Comparison of ENCODE assay signal across 23 mouse cellular contexts in the genomic region with DNA sequence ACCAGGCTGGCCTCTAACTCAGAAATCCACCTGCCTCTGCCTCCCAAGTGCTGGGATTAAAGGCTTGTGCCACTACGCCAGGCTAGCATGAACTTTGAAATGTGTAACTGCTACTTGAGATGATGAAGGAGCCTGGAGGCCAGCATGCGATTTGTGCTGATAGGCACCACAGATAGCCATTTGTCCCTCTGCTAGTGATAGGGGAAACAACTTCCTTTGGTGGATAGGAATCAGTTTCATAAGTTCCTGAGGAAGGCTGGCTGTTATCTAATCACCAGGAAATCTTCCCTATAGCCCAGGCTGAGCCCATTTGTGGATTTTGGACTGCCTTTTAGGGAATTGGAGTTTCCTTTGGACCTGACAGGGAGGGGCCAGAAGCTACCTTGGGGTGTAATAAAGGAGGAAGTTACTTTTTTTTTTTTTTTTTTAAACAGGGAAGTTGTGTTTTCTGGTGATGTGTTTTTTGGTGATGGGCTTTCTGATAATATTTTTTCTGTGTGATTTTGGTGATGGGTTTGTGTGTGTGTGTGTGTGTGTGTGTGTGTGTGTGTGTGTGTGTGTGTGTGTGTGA. TPM values are rescaled to one million over a fixed set of nuclear protein-coding genes. Genes with fewer than 3 reads are reported as not detected.
DNase-seq lines count a peak whose midpoint lies in the region; ATAC-seq and TF ChIP-seq lines count a peak whose summit lies in the region.
"Had no signal": no experiment of that assay in that cellular context is flagged by ENCODE, and none has a peak within 500 bp of the region (broad histone marks: within the 10 kb centered on the region; RNA-seq: fewer than 3 reads in every experiment).

No protein-coding gene starts in this region.

- 0 out of 2 replicates have a peak, but pooled peaks have one; percentile 26 for ATAC-seq in G1E (ENCODE audit: extremely low read depth, insufficient number of reproducible peaks, low FRiP score, poor library complexity, severe bottlenecking)
- peak; percentile 17; the same call in 1 of the 2 replicates for ATAC-seq in common myeloid progenitor, adult 5-6 weeks (replicated peaks; ENCODE audit: low read depth, poor library complexity, severe bottlenecking)
- ATAC-seq: activated CD4-positive, CD25-positive, alpha-beta regulatory T cell, adult 4 months; forebrain, embryonic 16.5 days; hindbrain, postnatal 0 days; Patski had no signal

- TF ChIP-seq CTCF in G1E (IDR thresholded peaks at IDR 0.05; ENCODE audit: low read depth, low read length), result no peak
- TF ChIP-seq CTCF in small intestine, adult 2 months (IDR thresholded peaks at IDR 0.05; ENCODE audit: extremely low read depth, insufficient read length, insufficient replicate concordance, low read depth, low read length), result no peak

- peaks cover 9% of the 10 kb centered on the region for H3K9me3 ChIP-seq in G1E (replicated peaks)
- H3K9me3 ChIP-seq: heart, embryonic 15.5 days had no signal

- TF ChIP-seq POLR2A in small intestine, adult 2 months (IDR thresholded peaks at IDR 0.05; ENCODE audit: low read depth, low read length), result no peak

- peaks cover 30% of the 10 kb centered on the region for H3K36me3 ChIP-seq in G1E (replicated peaks)
- H3K36me3 ChIP-seq in small intestine, adult 2 months (ENCODE audit: control insufficient read depth, insufficient read depth, low read length), result no peaks in the 10 kb centered on the region
- H3K36me3 ChIP-seq: embryonic facial prominence, embryonic 13.5 days; forebrain, embryonic 12.5 days; heart, embryonic 15.5 days had no signal

- peaks cover 7% of the 10 kb centered on the region; the same call in 1 of the 2 replicates for H3K27me3 ChIP-seq in G1E (ENCODE audit: insufficient read depth, low read length)
- no peaks in the 10 kb centered on the region for H3K27me3 ChIP-seq in small intestine, adult 2 months (ENCODE audit: control insufficient read depth, insufficient read depth, low read length)
- H3K27me3 ChIP-seq: embryonic facial prominence, embryonic 13.5 days; heart, embryonic 15.5 days; hindbrain, embryonic 13.5 days; Patski had no signal

- H3K4me3 ChIP-seq in G1E (ENCODE audit: low read depth, low read length), result no peak overlapping the region; the same call in 1 of the 2 replicates
- H3K4me3 ChIP-seq in small intestine, adult 2 months (ENCODE audit: low read depth, low read length), result no peak overlapping the region
- H3K4me3 ChIP-seq: embryonic facial prominence, embryonic 13.5 days; forebrain, embryonic 12.5 days; heart, embryonic 15.5 days; hindbrain, embryonic 13.5 days had no signal

- H3K4me1 ChIP-seq in G1E (ENCODE audit: insufficient read depth, low read depth, low read length), result peaks cover 50% of the 10 kb centered on the region
- H3K4me1 ChIP-seq in small intestine, adult 2 months (ENCODE audit: control insufficient read depth, insufficient read depth, insufficient read length, low read length), result peaks cover 23% of the 10 kb centered on the region
- H3K4me1 ChIP-seq: embryonic facial prominence, embryonic 13.5 days; forebrain, embryonic 12.5 days; heart, embryonic 15.5 days; hindbrain, embryonic 13.5 days had no signal

- peak; percentile 70 for DNase-seq in A20 (ENCODE audit: low read depth, low spot score)
- DNase-seq in G1E (ENCODE audit: low spot score), result no peak
- no peak for DNase-seq in urinary bladder, postnatal 10 days (ENCODE audit: low spot score)
- DNase-seq in ovary, adult 18-20 months (ENCODE audit: low spot score), result no peak
- no peak for DNase-seq in adrenal gland, postnatal 4 days (ENCODE audit: low spot score in 2 of 2)
- DNase-seq: adrenal gland, postnatal 14 days; cerebellum, adult 8-10 months; cerebellum, postnatal 25 days; gastrocnemius, postnatal 25 days; heart, adult 18-20 months; heart, postnatal 14 days; kidney, adult 11 months had no signal

- 23% methylated on average over 2 of the region's 2 CpGs for WGBS in small intestine, adult 2 months

- peak overlapping the region; percentile 56 for H3K27ac ChIP-seq in small intestine, adult 2 months (ENCODE audit: insufficient read depth, low read depth, low read length)
- H3K27ac ChIP-seq: embryonic facial prominence, embryonic 13.5 days; forebrain, embryonic 12.5 days; heart, embryonic 15.5 days; hindbrain, embryonic 13.5 days; hindbrain, postnatal 0 days had no signal

RNA-seq across cellular contexts. Expression of a gene that starts 8.8 kb away (rescaled TPM):
- not detected in 2 replicates for total RNA-seq in G1E (2014; fragmentation: Nextera tagmentation)
- total RNA-seq in G1E (2017), result not detected in 2 replicates
- not detected in 2 replicates for polyA plus RNA-seq in G1E (2012)
- not detected in 2 replicates for total RNA-seq in common myeloid progenitor, adult 5-6 weeks (2017)
- 5.8 and 6.9 TPM in 2 replicates for polyA plus RNA-seq in small intestine, adult 2 months (2012; rRNA removed)
- 1 to 10 TPM; 1.3 to 2.0 TPM for total RNA-seq in adrenal gland, postnatal 4 days (2021)
- polyA plus RNA-seq: activated CD4-positive, CD25-positive, alpha-beta regulatory T cell, adult 4 months had no signal

RNA-seq across cellular contexts. Expression of a gene that starts 34.2 kb away (rescaled TPM):
- 0.23 TPM in 1 of 2 replicates, not detected in the other for total RNA-seq in G1E (2014; fragmentation: Nextera tagmentation)
- total RNA-seq in G1E (2017), result 0.33 TPM in 1 of 2 replicates, not detected in the other
- polyA plus RNA-seq in G1E (2012), result 0.09 TPM in 2 replicates
- total RNA-seq in common myeloid progenitor, adult 5-6 weeks (2017), result not detected in 2 replicates
- 9.8 and 22.1 TPM in 2 replicates for polyA plus RNA-seq in small intestine, adult 2 months (2012; rRNA removed)
- total RNA-seq in adrenal gland, postnatal 4 days (2021), result 10 to 100 TPM; 13.8 to 15.0 TPM
- polyA plus RNA-seq: activated CD4-positive, CD25-positive, alpha-beta regulatory T cell, adult 4 months; C2C12 had no signal

Comparison
In these comparisons a context has a peak if more than half of its experiments do, and no peak if none do; other contexts are left out.
1. RNA of a gene that starts 34.2 kb away (total RNA-seq): 13.8 to 15.0 TPM in adrenal gland, postnatal 4 days; 0.23 to 0.33 TPM in G1E and not detected in common myeloid progenitor, adult 5-6 weeks; every median in the first group is over 10 times any median in the second.